Mouse (Mus musculus): ENCODE measurements at regions not wholly inside any gene's neighbourhood (a gene's known extent, or its start where the extent isn't known, plus 50 kb on each side); places are given as distances from the start of the nearest gene placed in this dataset.
"Not testable (repeated sequence)": the region's sequence is repeated elsewhere in the genome, so short reads cannot be mapped to it uniquely, and the experiment has no call there.

- H3K9me3 ChIP-seq (ENCODE audit: low read length): no peaks in the 10 kb centered on the region
- no peaks in the 10 kb centered on the region for H3K36me3 ChIP-seq (ENCODE audit: insufficient read depth, low read length)
- no peak overlapping the region for H3K4me2 ChIP-seq (ENCODE audit: low read depth, low read length)
- TF ChIP-seq CTCF (IDR thresholded peaks at IDR 0.05; ENCODE audit: low read depth): no peak
- 85% methylated on average over 2 of the region's 2 CpGs for WGBS
- no peak overlapping the region for H3K9ac ChIP-seq (replicated peaks; ENCODE audit: low read length)
- H3K27me3 ChIP-seq (ENCODE audit: insufficient read depth, low read length): no peaks in the 10 kb centered on the region
- no peak for ATAC-seq
- no peak overlapping the region for H3K4me3 ChIP-seq (ENCODE audit: low read length)
- no peak for DNase-seq (ENCODE audit: low spot score)
- no peak overlapping the region for H3K27ac ChIP-seq
- no peaks in the 10 kb centered on the region for H3K4me1 ChIP-seq (ENCODE audit: insufficient read depth, low read length)
These were observed 114.3 kb upstream of the Egfr start for GRCm38 (mm10) chr11:16637679-16638078.

GRCm38 (mm10) chr11:16638349-16638748 is 113.7 kb upstream of the Egfr start:
- Histone ChIP-seq H3K4me1 (ENCODE audit: insufficient read depth, low read length) (no peaks in the 10 kb centered on the region), H3K9ac (replicated peaks; ENCODE audit: low read length) (no peak overlapping the region), H3K36me3 (ENCODE audit: insufficient read depth, low read length) (no peaks in the 10 kb centered on the region), H3K4me3 (ENCODE audit: low read length) (no peak overlapping the region), H3K4me2 (ENCODE audit: low read depth, low read length) (no peak overlapping the region), H3K9me3 (ENCODE audit: low read length) (no peaks in the 10 kb centered on the region), H3K27me3 (ENCODE audit: insufficient read depth, low read length) (no peaks in the 10 kb centered on the region), H3K27ac (no peak overlapping the region)
- no peak for TF ChIP-seq CTCF (IDR thresholded peaks at IDR 0.05; ENCODE audit: low read depth)
- DNase-seq (ENCODE audit: low spot score) (no peak), ATAC-seq (no peak)
- 89% methylated on average over 4 of the region's 4 CpGs for WGBS

GRCm38 (mm10) chr11:16649599-16649998 is 102.4 kb upstream of the Egfr start:
- no peaks in the 10 kb centered on the region for H3K36me3 ChIP-seq (ENCODE audit: insufficient read depth, low read length)
- no peak overlapping the region for H3K4me2 ChIP-seq (ENCODE audit: low read depth, low read length)
- H3K4me1 ChIP-seq (ENCODE audit: insufficient read depth, low read length): no peaks in the 10 kb centered on the region
- no peak overlapping the region for H3K4me3 ChIP-seq (ENCODE audit: low read length)
- DNase-seq (ENCODE audit: low spot score) (no peak), ATAC-seq (no peak)
- H3K27ac ChIP-seq: no peak overlapping the region
- H3K9me3 ChIP-seq (ENCODE audit: low read length): no peaks in the 10 kb centered on the region
- H3K9ac ChIP-seq (replicated peaks; ENCODE audit: low read length): no peak overlapping the region
- H3K27me3 ChIP-seq (ENCODE audit: insufficient read depth, low read length): no peaks in the 10 kb centered on the region
- no peak for TF ChIP-seq CTCF (IDR thresholded peaks at IDR 0.05; ENCODE audit: low read depth)

GRCm38 (mm10) chr11:16663806-16664205 is 88.2 kb upstream of the Egfr start:
- ATAC-seq: no peak
- Histone ChIP-seq H3K36me3 (ENCODE audit: insufficient read depth, low read length) (no peaks in the 10 kb centered on the region), H3K4me2 (ENCODE audit: low read depth, low read length) (no peak overlapping the region), H3K27me3 (ENCODE audit: insufficient read depth, low read length) (no peaks in the 10 kb centered on the region), H3K9ac (replicated peaks; ENCODE audit: low read length) (no peak overlapping the region), H3K9me3 (ENCODE audit: low read length) (no peaks in the 10 kb centered on the region), H3K4me3 (ENCODE audit: low read length) (no peak overlapping the region), H3K4me1 (ENCODE audit: insufficient read depth, low read length) (no peaks in the 10 kb centered on the region), H3K27ac (no peak overlapping the region)
- no peak for DNase-seq (ENCODE audit: low spot score)
- 87% methylated on average over 3 of the region's 3 CpGs for WGBS
- TF ChIP-seq CTCF (IDR thresholded peaks at IDR 0.05; ENCODE audit: low read depth): no peak

- H3K27me3 ChIP-seq (ENCODE audit: insufficient read depth, low read length): no peaks in the 10 kb centered on the region
- ATAC-seq (no peak), DNase-seq (ENCODE audit: low spot score) (peak; percentile 55)
- no peak for TF ChIP-seq CTCF (IDR thresholded peaks at IDR 0.05; ENCODE audit: low read depth)
- WGBS: 78% methylated on average over 4 of the region's 4 CpGs
- no peak overlapping the region for H3K9ac ChIP-seq (replicated peaks; ENCODE audit: low read length)
- H3K9me3 ChIP-seq (ENCODE audit: low read length): no peaks in the 10 kb centered on the region
- no peaks in the 10 kb centered on the region for H3K36me3 ChIP-seq (ENCODE audit: insufficient read depth, low read length)
- H3K4me2 ChIP-seq (ENCODE audit: low read depth, low read length): no peak overlapping the region
- no peak overlapping the region for H3K27ac ChIP-seq
- no peaks in the 10 kb centered on the region for H3K4me1 ChIP-seq (ENCODE audit: insufficient read depth, low read length)
- H3K4me3 ChIP-seq (ENCODE audit: low read length): no peak overlapping the region
These were observed 82.4 kb upstream of the Egfr start for GRCm38 (mm10) chr11:16669453-16670251.

GRCm38 (mm10) chr11:16670282-16670681 is 81.7 kb upstream of the Egfr start:
- WGBS: 46% methylated on average over 1 of the region's 1 CpGs
- DNase-seq (ENCODE audit: low spot score) (no peak), ATAC-seq (no peak)
- H3K4me3 ChIP-seq (ENCODE audit: low read length): no peak overlapping the region
- H3K27me3 ChIP-seq (ENCODE audit: insufficient read depth, low read length): no peaks in the 10 kb centered on the region
- no peak overlapping the region for H3K27ac ChIP-seq
- no peak for TF ChIP-seq CTCF (IDR thresholded peaks at IDR 0.05; ENCODE audit: low read depth)
- no peaks in the 10 kb centered on the region for H3K36me3 ChIP-seq (ENCODE audit: insufficient read depth, low read length)
- no peak overlapping the region for H3K4me2 ChIP-seq (ENCODE audit: low read depth, low read length)
- H3K9ac ChIP-seq (replicated peaks; ENCODE audit: low read length): no peak overlapping the region
- no peaks in the 10 kb centered on the region for H3K4me1 ChIP-seq (ENCODE audit: insufficient read depth, low read length)
- no peaks in the 10 kb centered on the region for H3K9me3 ChIP-seq (ENCODE audit: low read length)

GRCm38 (mm10) chr11:16675951-16676350 is 76.1 kb upstream of the Egfr start:
- ATAC-seq; H3K9me3 ChIP-seq (ENCODE audit: low read length); H3K4me2 ChIP-seq (ENCODE audit: low read depth, low read length); H3K27me3 ChIP-seq (ENCODE audit: insufficient read depth, low read length); H3K27ac ChIP-seq; H3K4me3 ChIP-seq (ENCODE audit: low read length); H3K9ac ChIP-seq (replicated peaks; ENCODE audit: low read length); H3K4me1 ChIP-seq (ENCODE audit: insufficient read depth, low read length); H3K36me3 ChIP-seq (ENCODE audit: insufficient read depth, low read length); DNase-seq (ENCODE audit: low spot score): not testable (repeated sequence)
- 19% methylated on average over 1 of the region's 1 CpGs for WGBS

All from hindbrain, postnatal 0 days (tissue).